Mouse (Mus musculus) limb, embryonic 15.5 days (tissue): ENCODE measurements at regions not wholly inside any gene's neighbourhood (a gene's known extent, or its start where the extent isn't known, plus 50 kb on each side); places are given as distances from the start of the nearest gene placed in this dataset.

ENCODE experiments used
- ATAC-seq: fragments of 200-750 bp; cut with Nextera tagmentation; 2 replicates; pipeline ENCODE4 v1.8.0; 2017; ENCODE audit warnings: low read depth, moderate TSS enrichment; ENCODE audit not compliant: insufficient number of reproducible peaks, low FRiP score, low TSS enrichment
- H3K27ac ChIP-seq: fragments of 300-500 bp; sonication (generic); 2 replicates; pipeline ENCODE4 v1.5.1; 2015; ENCODE audit warnings: moderate library complexity, mild to moderate bottlenecking, inconsistent platforms
- H3K27me3 ChIP-seq: fragments of 300-500 bp; sonication (generic); 2 replicates; pipeline ENCODE4 v1.6.1; 2015; ENCODE audit warnings: inconsistent platforms
- H3K36me3 ChIP-seq: fragments of 300-500 bp; sonication (generic); 2 replicates; pipeline ENCODE4 v1.6.1; 2015; ENCODE audit warnings: inconsistent platforms
- H3K4me1 ChIP-seq: fragments of 300-500 bp; sonication (generic); 2 replicates; pipeline ENCODE4 v1.6.1; 2015; ENCODE audit warnings: inconsistent platforms
- H3K4me2 ChIP-seq: fragments of 300-500 bp; sonication (generic); 2 replicates; pipeline ENCODE4 v1.6.1; 2015; ENCODE audit warnings: mild to moderate bottlenecking, inconsistent platforms
- H3K4me3 ChIP-seq: fragments of 300-500 bp; sonication (generic); 2 replicates; pipeline ENCODE4 v1.5.1; 2015; ENCODE audit warnings: mild to moderate bottlenecking, inconsistent platforms
- H3K9ac ChIP-seq: fragments of 300-500 bp; sonication (generic); 2 replicates; pipeline ENCODE4 v1.6.1; 2015; ENCODE audit warnings: inconsistent platforms
- H3K9me3 ChIP-seq: fragments of 300-500 bp; sonication (generic); 2 replicates; pipeline ENCODE4 v1.6.1; 2016; ENCODE audit warnings: inconsistent platforms
- WGBS: fragments of 180-500 bp; shearing (Covaris S2); methylation state at CpG from one replicate; pipeline ENCODE4 v1.1.7; 2015; 5-methylcytosine and 5-hydroxymethylcytosine counted together

DNA sequence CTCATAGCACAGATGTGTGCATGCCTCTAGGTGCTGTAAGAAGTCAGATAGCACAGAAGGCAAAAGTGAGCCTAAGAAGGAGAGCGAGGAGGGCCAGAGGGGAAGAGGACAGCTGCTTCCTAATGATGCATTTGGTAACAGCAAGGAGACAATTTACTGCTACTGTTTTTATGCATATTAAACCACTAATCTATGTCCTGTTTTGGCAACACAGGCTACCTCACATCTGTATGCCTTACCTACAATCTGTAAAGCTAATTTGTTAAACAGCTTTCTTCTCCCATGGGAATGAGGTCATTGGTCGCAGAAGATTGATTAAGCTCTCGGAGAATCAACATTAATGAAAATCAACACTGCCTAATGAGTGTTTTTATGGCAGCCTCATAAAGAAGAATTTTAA is 191.1 kb upstream of the Snx19 start:
- H3K9me3 ChIP-seq, result no peaks in the 10 kb centered on the region
- H3K4me2 ChIP-seq, result no peak overlapping the region
- H3K9ac ChIP-seq, result no peak overlapping the region
- ATAC-seq, result no peak
- H3K27ac ChIP-seq, result no peak overlapping the region
- no peak overlapping the region for H3K4me3 ChIP-seq
- no peaks in the 10 kb centered on the region for H3K36me3 ChIP-seq
- no peaks in the 10 kb centered on the region for H3K27me3 ChIP-seq
- WGBS, result 41% methylated on average over 3 of the region's 3 CpGs
- H3K4me1 ChIP-seq, result no peaks in the 10 kb centered on the region

- Histone ChIP-seq H3K27ac (no peak overlapping the region), H3K4me1 (no peaks in the 10 kb centered on the region), H3K4me2 (no peak overlapping the region), H3K9ac (no peak overlapping the region), H3K27me3 (no peaks in the 10 kb centered on the region), H3K9me3 (no peaks in the 10 kb centered on the region), H3K4me3 (no peak overlapping the region), H3K36me3 (no peaks in the 10 kb centered on the region)
- 74% methylated on average over 5 of the region's 5 CpGs for WGBS
- ATAC-seq, result no peak
Observed at GRCm38 (mm10) chr9:30242107-30242506, 184.8 kb upstream of the Snx19 start.

GRCm38 (mm10) chr9:30264533-30265168 is 162.3 kb upstream of the Snx19 start:
- H3K27me3 ChIP-seq, result no peaks in the 10 kb centered on the region
- no peaks in the 10 kb centered on the region for H3K36me3 ChIP-seq
- ATAC-seq, result 0 out of 2 replicates have a peak, but pooled peaks have one; percentile 35
- no peaks in the 10 kb centered on the region; the same call in 1 of the 2 replicates for H3K4me1 ChIP-seq
- no peak overlapping the region for H3K9ac ChIP-seq
- 0 out of 2 replicates have a peak overlapping the region, but pooled peaks have one; percentile 17 for H3K4me2 ChIP-seq
- H3K4me3 ChIP-seq, result no peak overlapping the region
- no peaks in the 10 kb centered on the region for H3K9me3 ChIP-seq
- 16% methylated on average over 11 of the region's 11 CpGs for WGBS
- no peak overlapping the region for H3K27ac ChIP-seq

GRCm38 (mm10) chr9:30271081-30271480 is 155.8 kb upstream of the Snx19 start:
- Histone ChIP-seq H3K4me2 (no peak overlapping the region), H3K4me3 (no peak overlapping the region), H3K9ac (no peak overlapping the region), H3K9me3 (no peaks in the 10 kb centered on the region), H3K27me3 (no peaks in the 10 kb centered on the region), H3K4me1 (no peaks in the 10 kb centered on the region), H3K27ac (no peak overlapping the region), H3K36me3 (no peaks in the 10 kb centered on the region)
- ATAC-seq, result no peak
- 45% methylated on average over 5 of the region's 5 CpGs for WGBS

GRCm38 (mm10) chr9:30273836-30274235 is 153.1 kb upstream of the Snx19 start:
- no peak for ATAC-seq
- Histone ChIP-seq H3K27me3 (no peaks in the 10 kb centered on the region), H3K9me3 (no peaks in the 10 kb centered on the region), H3K4me1 (no peaks in the 10 kb centered on the region), H3K9ac (no peak overlapping the region), H3K36me3 (no peaks in the 10 kb centered on the region), H3K4me2 (no peak overlapping the region), H3K4me3 (no peak overlapping the region), H3K27ac (no peak overlapping the region)
- 43% methylated on average over 4 of the region's 4 CpGs for WGBS

DNA sequence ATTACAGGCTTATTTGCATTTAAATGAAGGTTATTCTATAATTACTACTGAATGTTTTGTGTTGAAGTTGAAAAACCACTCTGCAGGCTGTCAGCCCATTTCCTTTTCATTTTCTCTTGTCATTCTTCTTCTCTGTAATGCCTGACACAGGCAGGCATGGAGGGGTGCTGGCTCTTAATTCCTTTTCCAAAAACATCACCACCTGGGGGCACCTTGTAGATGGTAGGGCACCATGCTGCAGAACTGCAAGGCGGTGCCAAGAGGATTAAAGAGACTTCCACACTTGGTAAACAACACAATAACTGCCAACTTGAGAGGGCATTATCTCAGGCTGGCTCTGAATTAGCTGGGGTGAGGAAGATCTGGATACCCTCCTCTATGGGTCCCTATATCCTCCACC is 148.7 kb upstream of the Snx19 start:
- no peak overlapping the region for H3K27ac ChIP-seq
- H3K27me3 ChIP-seq, result no peaks in the 10 kb centered on the region
- no peaks in the 10 kb centered on the region for H3K4me1 ChIP-seq
- H3K4me2 ChIP-seq, result no peak overlapping the region
- H3K36me3 ChIP-seq, result no peaks in the 10 kb centered on the region
- H3K4me3 ChIP-seq, result no peak overlapping the region
- 67% methylated on average over 1 of the region's 1 CpGs for WGBS
- H3K9me3 ChIP-seq, result no peaks in the 10 kb centered on the region
- H3K9ac ChIP-seq, result no peak overlapping the region
- ATAC-seq, result no peak

DNA sequence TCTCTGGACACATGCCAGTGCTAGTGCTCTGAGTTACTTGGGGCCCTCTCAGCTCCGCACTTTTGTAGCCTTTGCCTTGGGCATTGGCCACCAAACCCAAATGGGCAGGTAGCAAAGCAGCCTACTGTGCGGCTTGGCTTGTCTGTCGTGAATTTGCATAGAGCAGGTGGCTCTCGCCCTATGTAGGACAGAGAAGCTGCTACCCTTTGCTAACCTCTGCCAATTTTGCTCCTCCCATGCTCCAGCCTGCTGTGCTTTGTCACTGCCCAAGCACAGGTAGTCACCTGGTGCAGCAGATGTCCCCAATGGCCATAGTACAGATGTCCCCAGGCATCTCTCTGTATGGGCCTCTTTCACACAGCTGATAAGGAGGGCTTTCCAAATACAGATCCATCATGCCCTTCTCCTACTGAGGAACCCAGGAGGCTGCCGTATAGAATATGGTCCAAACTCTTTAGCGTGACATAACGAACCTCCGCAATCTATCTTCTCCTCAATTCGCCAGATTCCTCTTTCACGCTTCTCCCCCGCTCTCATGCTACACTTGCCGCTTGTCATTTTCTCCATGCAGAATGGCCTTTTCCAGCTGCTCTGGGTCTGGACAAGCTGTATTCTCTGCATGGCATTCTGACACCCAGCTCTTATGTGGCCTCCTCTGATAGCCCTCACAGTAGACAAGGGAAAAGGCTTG is 143.7 kb upstream of the Snx19 start:
- H3K4me3 ChIP-seq, result no peak overlapping the region
- WGBS, result 92% methylated on average over 12 of the region's 12 CpGs
- H3K36me3 ChIP-seq, result no peaks in the 10 kb centered on the region
- H3K27me3 ChIP-seq, result no peaks in the 10 kb centered on the region
- no peak overlapping the region for H3K27ac ChIP-seq
- H3K9ac ChIP-seq, result no peak overlapping the region
- H3K4me2 ChIP-seq, result no peak overlapping the region
- no peaks in the 10 kb centered on the region for H3K9me3 ChIP-seq
- H3K4me1 ChIP-seq, result no peaks in the 10 kb centered on the region
- ATAC-seq, result no peak

DNA sequence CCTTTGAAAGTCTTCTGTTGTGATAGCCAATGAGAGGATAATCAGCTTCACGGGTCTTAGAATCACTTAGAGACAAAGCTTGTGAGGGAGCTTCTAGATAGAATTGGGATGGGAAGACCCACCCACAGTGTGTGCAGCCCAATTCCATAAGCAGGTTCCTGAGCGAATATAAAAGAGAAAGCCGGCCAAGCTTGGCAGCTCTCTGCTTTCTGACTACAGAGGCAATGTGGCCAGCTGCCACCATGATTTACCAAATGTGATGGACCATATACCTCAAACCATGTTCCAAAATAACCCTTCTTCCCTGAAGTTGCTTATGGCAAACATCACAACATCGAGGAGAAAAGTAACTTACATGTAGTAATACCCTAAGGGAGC is 143.1 kb upstream of the Snx19 start:
- Histone ChIP-seq H3K4me3 (no peak overlapping the region), H3K36me3 (no peaks in the 10 kb centered on the region), H3K27ac (no peak overlapping the region), H3K27me3 (no peaks in the 10 kb centered on the region), H3K4me1 (no peaks in the 10 kb centered on the region), H3K9me3 (no peaks in the 10 kb centered on the region), H3K9ac (no peak overlapping the region), H3K4me2 (no peak overlapping the region)
- WGBS, result 78% methylated on average over 4 of the region's 4 CpGs
- no peak for ATAC-seq

DNA sequence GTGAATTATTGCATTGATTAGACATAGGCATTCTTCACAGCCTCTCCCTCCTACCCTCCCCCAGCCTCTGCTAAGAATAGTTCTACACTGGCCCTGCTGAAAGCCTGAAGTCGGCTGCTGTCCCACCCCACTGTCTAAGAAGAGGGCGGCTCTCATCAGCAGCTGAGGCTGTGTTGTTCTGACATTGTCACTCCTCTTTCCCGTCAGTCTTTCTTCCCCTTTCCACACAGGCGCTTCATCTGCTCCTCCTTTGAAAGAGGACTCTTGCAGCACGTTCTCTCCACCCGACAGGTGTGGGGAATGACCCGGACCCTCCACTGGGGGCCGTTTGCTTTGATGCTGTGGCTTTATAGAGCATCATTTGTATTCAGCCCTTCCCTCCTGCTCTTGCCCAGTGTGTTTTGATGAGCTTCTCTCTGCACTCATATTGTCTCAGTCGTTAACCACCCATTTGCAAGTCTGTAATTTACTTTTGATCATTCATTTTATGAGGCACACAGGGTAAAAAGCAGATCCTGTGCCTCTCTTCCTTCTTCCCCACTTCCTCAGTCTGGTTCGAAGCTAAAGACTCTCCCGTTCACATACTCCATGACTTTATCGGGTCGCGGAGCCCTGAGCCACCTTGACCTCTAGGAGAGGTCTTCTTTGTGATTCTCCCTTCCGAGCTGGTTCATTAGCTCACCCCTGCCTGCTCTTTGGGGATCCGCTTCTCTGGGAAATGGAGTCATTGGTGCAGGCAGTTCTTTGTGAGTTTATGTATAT is 142.2 kb upstream of the Snx19 start:
- Histone ChIP-seq H3K36me3 (no peaks in the 10 kb centered on the region), H3K27ac (no peak overlapping the region), H3K9me3 (no peaks in the 10 kb centered on the region), H3K9ac (no peak overlapping the region), H3K27me3 (no peaks in the 10 kb centered on the region), H3K4me2 (no peak overlapping the region), H3K4me3 (no peak overlapping the region), H3K4me1 (no peaks in the 10 kb centered on the region)
- no peak for ATAC-seq
- 22% methylated on average over 16 of the region's 16 CpGs for WGBS

DNA sequence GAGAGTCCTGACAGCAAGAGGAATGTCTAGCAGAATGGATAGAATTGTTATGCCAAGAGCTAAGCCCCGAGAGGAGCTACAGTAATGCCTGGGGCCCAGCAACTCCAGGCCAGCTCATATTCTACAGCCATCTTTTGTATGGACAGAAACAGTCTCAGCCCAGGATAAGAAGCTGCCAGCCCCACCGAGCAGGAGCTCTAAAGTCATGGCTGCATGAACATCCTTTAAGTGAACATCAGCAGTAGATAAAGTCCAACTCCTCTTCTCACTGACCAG is 141.6 kb upstream of the Snx19 start:
- Histone ChIP-seq H3K36me3 (no peaks in the 10 kb centered on the region), H3K27me3 (no peaks in the 10 kb centered on the region), H3K27ac (no peak overlapping the region), H3K4me1 (no peaks in the 10 kb centered on the region), H3K4me3 (no peak overlapping the region), H3K9ac (no peak overlapping the region), H3K4me2 (no peak overlapping the region), H3K9me3 (no peaks in the 10 kb centered on the region)
- 67% methylated on average over 2 of the region's 2 CpGs for WGBS
- ATAC-seq, result no peak

DNA sequence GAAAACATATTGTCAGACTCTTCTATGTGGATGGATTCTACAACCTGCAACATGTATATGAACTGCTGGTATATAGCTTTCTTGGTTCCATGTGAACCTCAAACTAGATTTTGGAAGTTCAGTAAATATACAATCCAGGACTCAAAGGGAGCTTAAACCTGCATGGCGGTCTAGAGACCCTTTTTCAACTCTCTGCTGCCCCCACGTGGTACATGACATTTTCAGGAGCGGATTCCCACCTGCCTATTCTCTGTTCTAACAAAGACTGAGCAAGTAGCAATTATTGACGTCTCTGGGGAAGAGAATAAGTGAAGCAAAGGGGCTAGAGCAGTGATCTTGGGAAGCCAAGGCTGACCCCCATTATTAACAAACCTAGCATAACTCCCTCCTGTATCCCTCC is 127.1 kb upstream of the Snx19 start:
- no peak overlapping the region for H3K4me2 ChIP-seq
- H3K9me3 ChIP-seq, result no peaks in the 10 kb centered on the region
- 12% methylated on average over 4 of the region's 4 CpGs for WGBS
- H3K27me3 ChIP-seq, result no peaks in the 10 kb centered on the region
- H3K4me1 ChIP-seq, result no peaks in the 10 kb centered on the region
- H3K27ac ChIP-seq, result no peak overlapping the region
- no peak overlapping the region for H3K4me3 ChIP-seq
- H3K36me3 ChIP-seq, result no peaks in the 10 kb centered on the region
- H3K9ac ChIP-seq, result no peak overlapping the region
- no peak for ATAC-seq

DNA sequence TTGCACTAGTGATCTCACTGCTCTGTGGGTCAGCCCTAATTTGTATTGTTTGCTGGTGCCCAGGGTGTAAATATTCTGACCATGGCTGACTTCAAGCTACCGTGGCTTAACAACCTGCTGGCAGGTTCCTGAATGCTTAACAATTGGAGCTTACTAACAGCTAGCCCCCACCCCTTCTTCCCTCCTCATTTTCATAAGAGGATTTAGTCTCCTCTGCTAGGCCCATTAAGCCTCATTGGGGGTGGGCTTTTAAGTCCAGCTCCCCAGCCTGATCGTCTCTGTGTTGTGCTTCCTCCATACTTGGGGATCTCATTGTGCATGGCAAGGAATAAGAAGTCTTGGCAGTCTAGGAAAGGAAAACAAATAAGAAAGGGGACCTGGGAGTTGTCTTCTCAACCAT is 118.6 kb upstream of the Snx19 start:
- no peak for ATAC-seq
- no peaks in the 10 kb centered on the region for H3K9me3 ChIP-seq
- no peaks in the 10 kb centered on the region for H3K36me3 ChIP-seq

More for the DNA sequence above, 118.6 kb upstream of the Snx19 start:
- 37% methylated on average over 2 of the region's 2 CpGs for WGBS
- no peak overlapping the region for H3K27ac ChIP-seq
- no peak overlapping the region for H3K4me3 ChIP-seq
- H3K9ac ChIP-seq, result no peak overlapping the region
- no peaks in the 10 kb centered on the region for H3K4me1 ChIP-seq
- no peaks in the 10 kb centered on the region for H3K27me3 ChIP-seq
- H3K4me2 ChIP-seq, result no peak overlapping the region
